Mouse (Mus musculus) cerebellum, adult 2 months (tissue): ENCODE measurements at regions not wholly inside any gene's neighbourhood (a gene's known extent, or its start where the extent isn't known, plus 50 kb on each side); places are given as distances from the start of the nearest gene placed in this dataset.

Experiments used
- CTCF ChIP-seq: fragments of 200-500 bp; IDR thresholded peaks from 2 replicates; pipeline ENCODE4 v1.5.1; 2011; ENCODE audit warnings: low read depth, mild to moderate bottlenecking, control low read depth, low read length, moderate library complexity, borderline replicate concordance; ENCODE audit not compliant: insufficient read depth
- POLR2A ChIP-seq: fragments of 200-500 bp; IDR thresholded peaks from 2 replicates; pipeline ENCODE4 v1.6.1; 2011; ENCODE audit warnings: low read length, control low read depth, borderline replicate concordance; ENCODE audit not compliant: insufficient read depth

GRCm38 (mm10) chr5:42502124-42502801, 434.5 kb downstream of the Gm16223 start:
- no peak for TF ChIP-seq CTCF
- TF ChIP-seq POLR2A = no peak
